Mouse (Mus musculus) hindbrain, embryonic 14.5 days (tissue): Measurements from ENCODE around the gene Comt. TPM values are rescaled to one million over a fixed set of nuclear protein-coding genes. Genes with fewer than 3 reads are reported as not detected.

Experiments used
- ATAC-seq: fragments of 200-750 bp; cut with Nextera tagmentation; 2 replicates; pipeline ENCODE4 v1.8.0; 2017; ENCODE audit warnings: moderate number of reproducible peaks, mild to moderate bottlenecking, moderate TSS enrichment, moderate library complexity; ENCODE audit not compliant: low FRiP score
- DNase-seq: peaks from one replicate; pipeline ENCODE4 v3.0.0-alpha.2; 2015; ENCODE audit warnings: low spot score
- H3K27ac ChIP-seq: fragments of 300-500 bp; sonication (generic); 2 replicates; pipeline ENCODE4 v1.5.1; 2014; ENCODE audit warnings: mild to moderate bottlenecking, moderate library complexity
- H3K27me3 ChIP-seq: fragments of 300-500 bp; sonication (generic); 2 replicates; pipeline ENCODE4 v1.6.1; 2014; ENCODE audit warnings: mild to moderate bottlenecking, low read length, mixed read lengths; ENCODE audit not compliant: control insufficient read depth, insufficient read depth
- H3K36me3 ChIP-seq: fragments of 300-500 bp; sonication (generic); replicated peaks from 2 replicates; pipeline ENCODE4 v1.6.1; 2014; ENCODE audit not compliant: control insufficient read depth, insufficient read depth
- H3K4me1 ChIP-seq: fragments of 300-500 bp; sonication (generic); replicated peaks from 2 replicates; pipeline ENCODE4 v1.6.1; 2014; ENCODE audit warnings: antibody characterized with exemption, low read length, mixed read lengths; ENCODE audit not compliant: control insufficient read depth, insufficient read depth
- H3K4me2 ChIP-seq: fragments of 300-500 bp; sonication (generic); replicated peaks from 2 replicates; pipeline ENCODE4 v1.6.1; 2014; ENCODE audit warnings: mild to moderate bottlenecking, moderate library complexity
- H3K4me3 ChIP-seq: fragments of 300-500 bp; sonication (generic); replicated peaks from 2 replicates; pipeline ENCODE4 v1.5.1; 2014; ENCODE audit warnings: mild to moderate bottlenecking, low read length
- H3K9ac ChIP-seq: fragments of 300-500 bp; sonication (generic); 2 replicates; pipeline ENCODE4 v1.6.1; 2014
- H3K9me3 ChIP-seq: fragments of 300-500 bp; sonication (generic); 2 replicates; pipeline ENCODE4 v1.6.1; 2016; ENCODE audit warnings: low read length; ENCODE audit not compliant: control insufficient read depth
- WGBS: fragments of 180-500 bp; shearing (Covaris S2); extraction: QIAGEN DNeasy Blood & Tissue Kit; methylation state at CpG from one replicate; pipeline ENCODE4 v1.1.7; 2014; 5-methylcytosine and 5-hydroxymethylcytosine counted together
- polyA plus RNA-seq: library from polyadenylated mRNA; unstranded; fragments of >200 nt; fragmentation: Nextera tagmentation; extraction: Ambion mirVana; gene quantifications from 2 replicates; pipeline ENCODE4 v1.2.1, GENCODE M21; 2014

The Comt gene
- polyA plus RNA-seq, 1 experiment from 2014 or later: 99.4 TPM

DNA sequence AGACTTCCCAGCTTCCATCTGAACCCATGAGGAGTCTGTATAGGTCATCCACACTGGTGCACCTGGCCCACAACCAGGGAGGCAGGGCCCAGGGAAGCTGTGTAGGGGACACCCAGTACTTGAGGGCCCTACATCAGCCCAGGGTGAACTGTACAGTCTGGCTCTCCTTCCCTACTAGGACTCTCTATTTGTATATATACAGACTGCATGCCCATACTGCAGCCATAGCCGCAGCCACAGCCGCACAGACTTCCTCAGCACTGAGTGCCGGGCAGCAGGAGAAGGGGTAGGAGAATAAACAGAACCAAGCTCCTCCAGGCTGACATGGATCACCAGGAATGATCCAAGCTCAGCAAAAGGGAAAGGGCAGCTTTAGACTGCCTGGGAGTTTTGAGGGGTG, 34.2 kb upstream of the Comt start:
- no peak for ATAC-seq

GRCm38 (mm10) chr16:18459955-18460370, 33.3 kb upstream of the Comt start:
- Histone ChIP-seq H3K4me2 (peak overlapping the region; percentile 43), H3K4me3 (0 out of 2 replicates have a peak overlapping the region, but pooled peaks have one; percentile 6), H3K4me1 (peaks cover 16% of the 10 kb centered on the region), H3K27ac (peak overlapping the region; percentile 68), H3K36me3 (peaks cover 15% of the 10 kb centered on the region), H3K27me3 (no peaks in the 10 kb centered on the region), H3K9ac (peak overlapping the region; percentile 59), H3K9me3 (no peaks in the 10 kb centered on the region)
- 2% methylated on average over 11 of the region's 11 CpGs for WGBS
- DNase-seq (peak; percentile 54), ATAC-seq (peak; percentile 85)

More for the DNA sequence above, 34.2 kb upstream of the Comt start:
- no peak overlapping the region for H3K27ac ChIP-seq
- no peaks in the 10 kb centered on the region for H3K27me3 ChIP-seq
- H3K9ac ChIP-seq: no peak overlapping the region
- H3K4me3 ChIP-seq: no peak overlapping the region
- H3K4me2 ChIP-seq: no peak overlapping the region
- WGBS: 90% methylated on average over 3 of the region's 3 CpGs
- H3K36me3 ChIP-seq: peaks cover 15% of the 10 kb centered on the region
- no peaks in the 10 kb centered on the region for H3K9me3 ChIP-seq
- H3K4me1 ChIP-seq: peaks cover 16% of the 10 kb centered on the region
- no peak for DNase-seq

GRCm38 (mm10) chr16:18459335-18459954, 32.8 kb upstream of the Comt start:
- ATAC-seq (peak; percentile 27; the same call in 1 of the 2 replicates), DNase-seq (no peak)
- Histone ChIP-seq H3K27ac (peak overlapping the region; percentile 68), H3K4me2 (peak overlapping the region; percentile 43), H3K4me1 (peaks cover 16% of the 10 kb centered on the region), H3K9me3 (no peaks in the 10 kb centered on the region), H3K36me3 (peaks cover 15% of the 10 kb centered on the region), H3K27me3 (no peaks in the 10 kb centered on the region), H3K4me3 (0 out of 2 replicates have a peak overlapping the region, but pooled peaks have one; percentile 6), H3K9ac (peak overlapping the region; percentile 59)
- WGBS: 13% methylated on average over 12 of the region's 12 CpGs

DNA sequence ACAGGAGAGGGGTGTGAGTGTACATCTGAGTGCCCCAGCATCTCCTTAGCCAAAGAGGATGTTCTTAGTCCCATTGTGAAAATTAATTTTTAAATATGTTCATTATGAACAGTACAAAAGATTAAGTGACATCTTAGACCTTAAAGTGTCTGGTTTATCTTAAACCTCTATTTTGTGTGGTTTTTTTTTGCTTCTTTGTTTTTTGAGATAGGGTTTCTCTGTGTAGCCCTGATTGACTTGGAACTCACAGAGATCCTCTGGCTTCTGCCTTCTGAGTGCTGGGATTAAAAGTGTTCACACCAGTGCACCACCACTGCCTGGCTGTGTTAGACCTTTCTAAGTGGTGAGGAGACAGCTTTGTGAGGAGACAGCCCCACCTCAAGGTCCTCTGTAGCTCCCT, 32.0 kb upstream of the Comt start:
- peaks cover 15% of the 10 kb centered on the region for H3K36me3 ChIP-seq
- no peaks in the 10 kb centered on the region for H3K9me3 ChIP-seq
- H3K4me1 ChIP-seq: peaks cover 16% of the 10 kb centered on the region
- DNase-seq: no peak
- no peak overlapping the region for H3K9ac ChIP-seq
- no peak overlapping the region for H3K4me2 ChIP-seq
- H3K27ac ChIP-seq: no peak overlapping the region
- H3K27me3 ChIP-seq: no peaks in the 10 kb centered on the region
- no peak overlapping the region for H3K4me3 ChIP-seq
- ATAC-seq: no peak

DNA sequence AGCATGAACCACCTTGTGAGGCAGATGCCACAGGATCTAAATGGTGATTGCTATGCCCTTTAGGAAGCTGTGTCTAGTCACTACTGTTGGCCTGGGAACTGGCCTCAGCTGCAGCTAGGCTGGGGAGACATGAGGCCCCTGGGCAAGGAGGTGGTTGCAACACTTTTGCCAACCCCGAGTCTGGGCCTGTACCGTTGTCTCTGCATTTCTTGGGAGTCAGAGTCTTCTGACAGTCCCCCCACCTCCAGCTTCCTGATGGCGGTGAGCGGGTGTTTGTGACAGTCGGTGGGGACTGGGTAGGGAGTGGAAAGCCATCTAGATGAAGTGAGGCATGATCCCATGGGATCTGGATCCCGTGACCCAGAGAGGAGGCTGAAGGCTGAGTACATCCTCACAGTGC, 28.8 kb upstream of the Comt start:
- WGBS: 84% methylated on average over 6 of the region's 6 CpGs
- Histone ChIP-seq H3K9ac (no peak overlapping the region), H3K36me3 (peaks cover 15% of the 10 kb centered on the region), H3K9me3 (no peaks in the 10 kb centered on the region), H3K4me3 (no peak overlapping the region), H3K27ac (no peak overlapping the region), H3K4me1 (peaks cover 15% of the 10 kb centered on the region), H3K4me2 (no peak overlapping the region), H3K27me3 (no peaks in the 10 kb centered on the region)
- ATAC-seq (no peak), DNase-seq (no peak)

DNA sequence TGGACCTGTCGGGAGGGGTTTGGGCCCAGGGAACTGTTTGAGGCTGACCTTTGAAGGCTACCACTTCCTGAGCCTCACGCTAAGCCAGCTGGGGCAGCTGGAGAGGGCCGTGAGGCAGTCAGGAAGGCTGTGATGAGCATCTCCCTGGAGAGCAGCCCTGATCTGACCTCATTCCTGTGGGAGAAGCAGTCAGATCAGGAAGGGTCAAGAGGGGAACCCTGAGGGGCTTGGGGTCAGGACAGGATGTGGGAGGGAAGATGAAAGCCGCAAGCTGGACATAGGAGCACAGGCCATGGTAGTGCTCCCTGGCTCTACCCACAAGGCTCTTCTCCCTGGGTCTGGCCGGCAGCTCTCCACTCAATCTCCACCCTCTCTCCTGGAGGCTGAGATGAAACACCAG, 27.2 kb upstream of the Comt start:
- DNase-seq: no peak
- no peak overlapping the region for H3K27ac ChIP-seq
- ATAC-seq: no peak
- WGBS: 49% methylated on average over 5 of the region's 5 CpGs
- H3K9me3 ChIP-seq: no peaks in the 10 kb centered on the region
- H3K4me3 ChIP-seq: no peak overlapping the region
- no peaks in the 10 kb centered on the region for H3K27me3 ChIP-seq
- peaks cover 15% of the 10 kb centered on the region for H3K36me3 ChIP-seq
- no peak overlapping the region; the same call in 1 of the 2 replicates for H3K9ac ChIP-seq
- H3K4me1 ChIP-seq: no peaks in the 10 kb centered on the region
- H3K4me2 ChIP-seq: no peak overlapping the region

- Histone ChIP-seq H3K27me3 (no peaks in the 10 kb centered on the region), H3K4me2 (no peak overlapping the region), H3K9me3 (no peaks in the 10 kb centered on the region), H3K36me3 (peaks cover 15% of the 10 kb centered on the region), H3K9ac (no peak overlapping the region), H3K4me3 (no peak overlapping the region), H3K4me1 (no peaks in the 10 kb centered on the region), H3K27ac (no peak overlapping the region)
- DNase-seq (no peak), ATAC-seq (no peak)
- 76% methylated on average over 8 of the region's 8 CpGs for WGBS
Observed at GRCm38 (mm10) chr16:18452361-18452862, 25.8 kb upstream of the Comt start.

DNA sequence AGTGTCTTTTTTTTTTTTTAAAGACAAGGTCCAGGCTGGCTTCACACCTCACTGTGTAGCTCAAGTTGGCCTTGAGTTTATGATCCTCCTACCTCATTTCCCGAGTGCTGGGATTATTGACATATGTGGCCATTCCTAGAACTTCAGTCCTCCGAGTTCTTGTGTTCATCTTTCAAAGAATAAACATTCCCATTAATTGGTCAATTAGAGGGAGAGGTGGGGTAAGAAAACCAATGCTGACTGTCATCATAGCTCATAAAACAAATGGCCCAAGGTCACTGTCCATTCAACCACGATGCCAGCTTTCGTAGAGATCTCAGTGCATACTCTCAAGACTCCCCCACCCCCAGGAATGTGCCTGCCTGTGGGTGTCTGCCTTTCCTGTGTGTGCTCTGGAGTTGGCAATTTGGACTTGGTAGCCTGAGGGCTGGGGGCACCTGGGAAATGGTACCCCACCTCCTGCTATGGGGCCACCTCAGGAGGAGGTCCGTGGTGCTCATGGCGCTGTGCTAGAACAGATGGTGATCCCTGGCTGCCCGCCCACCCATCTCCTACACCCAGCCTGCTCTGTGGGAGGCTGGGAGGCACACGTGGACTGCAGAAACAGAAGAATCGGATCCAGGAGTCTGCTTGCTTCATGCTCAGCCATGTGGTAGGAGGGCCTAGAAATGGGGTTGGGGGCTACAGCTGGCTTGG, 25.0 kb upstream of the Comt start:
- peaks cover 8% of the 10 kb centered on the region for H3K36me3 ChIP-seq
- H3K4me1 ChIP-seq: no peaks in the 10 kb centered on the region
- WGBS: 64% methylated on average over 9 of the region's 9 CpGs
- H3K9ac ChIP-seq: no peak overlapping the region
- no peak overlapping the region for H3K4me2 ChIP-seq
- DNase-seq (no peak), ATAC-seq (peak; percentile 9; the same call in 1 of the 2 replicates)
- no peak overlapping the region for H3K4me3 ChIP-seq
- H3K27me3 ChIP-seq: no peaks in the 10 kb centered on the region
- H3K9me3 ChIP-seq: no peaks in the 10 kb centered on the region
- H3K27ac ChIP-seq: no peak overlapping the region

DNA sequence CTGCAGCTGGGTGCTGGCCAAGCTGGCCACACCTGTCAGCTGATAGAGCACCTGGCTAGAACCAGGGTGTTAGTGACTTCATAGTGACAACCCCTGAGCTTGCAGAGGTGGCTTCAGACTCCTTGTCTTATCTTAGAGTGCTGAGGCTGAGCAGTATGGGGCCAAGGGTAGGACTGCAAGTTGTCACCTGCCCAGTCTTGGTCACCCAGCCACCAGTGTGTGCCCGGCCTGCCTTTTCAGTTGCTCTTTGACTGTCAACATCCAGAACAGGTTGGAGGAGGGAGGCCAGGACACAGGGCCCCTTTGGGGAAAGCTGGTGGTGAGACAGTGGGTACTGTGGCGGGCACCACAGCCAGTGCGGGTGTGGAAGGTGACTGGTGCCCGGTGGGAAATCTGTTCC, 22.4 kb upstream of the Comt start:
- H3K36me3 ChIP-seq: peaks cover 5% of the 10 kb centered on the region; the same call in 1 of the 2 replicates
- no peaks in the 10 kb centered on the region for H3K9me3 ChIP-seq
- H3K27ac ChIP-seq: no peak overlapping the region
- 98% methylated on average over 4 of the region's 4 CpGs for WGBS
- no peak overlapping the region for H3K4me2 ChIP-seq
- H3K4me3 ChIP-seq: no peak overlapping the region
- H3K4me1 ChIP-seq: no peaks in the 10 kb centered on the region
- DNase-seq: no peak
- no peaks in the 10 kb centered on the region for H3K27me3 ChIP-seq
- ATAC-seq: no peak
- H3K9ac ChIP-seq: no peak overlapping the region
